Mouse (Mus musculus) adrenal gland, adult (tissue): Measurements from ENCODE around the gene Irf2.
A peak's percentile ranks its signal among the peaks of the same experiment; 100 is the strongest.

ENCODE experiments used
- DNase-seq, 2 experiments: peaks; one replicate each; pipeline ENCODE4 v3.0.0; 2022 to 2023; ENCODE audit warnings: low spot score in 1 of 2; ENCODE audit not compliant: inconsistent age in 2 of 2

Gene Irf2

GRCm38 (mm10) chr8:46838052-46838451 lies 98.5 kb downstream of the Irf2 start:
- DNase-seq = no peak

GRCm38 (mm10) chr8:46840390-46840789 lies 100.9 kb downstream of the Irf2 start:
- DNase-seq = no peak

GRCm38 (mm10) chr8:46840791-46841190 lies 101.3 kb downstream of the Irf2 start:
- no peak for DNase-seq

- peak; percentile 77 to 90 for DNase-seq
Measured at GRCm38 (mm10) chr8:46842676-46843181, 103.2 kb downstream of the Irf2 start.

GRCm38 (mm10) chr8:46843855-46844254 lies 104.3 kb downstream of the Irf2 start:
- no peak for DNase-seq

GRCm38 (mm10) chr8:46844371-46844973 lies 104.9 kb downstream of the Irf2 start:
- peak in 1 of 2 experiments; percentile 56 for DNase-seq

GRCm38 (mm10) chr8:46844974-46845774 lies 105.6 kb downstream of the Irf2 start:
- DNase-seq = peak; percentile 60 to 76

GRCm38 (mm10) chr8:46845891-46846290 lies 106.4 kb downstream of the Irf2 start:
- DNase-seq = no peak

GRCm38 (mm10) chr8:46846893-46847292 lies 107.4 kb downstream of the Irf2 start:
- no peak for DNase-seq

GRCm38 (mm10) chr8:46848011-46848641 lies 108.6 kb downstream of the Irf2 start:
- DNase-seq = no peak

- DNase-seq = peak in 1 of 2 experiments; percentile 41
Measured at GRCm38 (mm10) chr8:46848931-46849330, 109.4 kb downstream of the Irf2 start.

GRCm38 (mm10) chr8:46849458-46849857 lies 109.9 kb downstream of the Irf2 start:
- DNase-seq = no peak

- DNase-seq = peak in 1 of 2 experiments; percentile 53
Measured at GRCm38 (mm10) chr8:46850258-46850897, 110.8 kb downstream of the Irf2 start.

- DNase-seq = peak in 1 of 2 experiments; percentile 64
Measured at GRCm38 (mm10) chr8:46851560-46851959, 112.0 kb downstream of the Irf2 start.

GRCm38 (mm10) chr8:46852377-46852776 lies 112.8 kb downstream of the Irf2 start:
- DNase-seq = peak in 1 of 2 experiments; percentile 52

- DNase-seq = peak in 1 of 2 experiments; percentile 32
Measured at GRCm38 (mm10) chr8:46859164-46859846, 119.8 kb downstream of the Irf2 start.

- DNase-seq = no peak
Measured at GRCm38 (mm10) chr8:46859847-46860167, 120.3 kb downstream of the Irf2 start.

- no peak for DNase-seq
Measured at GRCm38 (mm10) chr8:46862508-46862907, 123.0 kb downstream of the Irf2 start.

- DNase-seq = no peak
Measured at GRCm38 (mm10) chr8:46865428-46865827, 125.9 kb downstream of the Irf2 start.

- peak in 1 of 2 experiments; percentile 57 for DNase-seq
Measured at GRCm38 (mm10) chr8:46867440-46867839, 127.9 kb downstream of the Irf2 start.
